Mouse (Mus musculus) stomach, postnatal 0 days (tissue): ENCODE data around the gene Acadvl. TPM values are rescaled to one million over a fixed set of nuclear protein-coding genes. Genes with fewer than 3 reads are reported as not detected.
A peak's percentile ranks its signal among the peaks of the same experiment; 100 is the strongest.

Source experiments
- ATAC-seq: fragments of 200-750 bp; cut with Nextera tagmentation; 2 replicates; pipeline ENCODE4 v1.8.0; 2017; ENCODE audit not compliant: low FRiP score, low TSS enrichment
- DNase-seq: peaks from one replicate; pipeline ENCODE4 v3.0.0-alpha.2; 2016; ENCODE audit warnings: low spot score
- H3K27ac ChIP-seq: fragments of 300-500 bp; sonication (generic); replicated peaks from 2 replicates; pipeline ENCODE4 v1.5.1; 2014; ENCODE audit warnings: mild to moderate bottlenecking, control low read depth
- H3K27me3 ChIP-seq: fragments of 300-500 bp; sonication (generic); 2 replicates; pipeline ENCODE4 v1.6.1; 2014; ENCODE audit warnings: low read length; ENCODE audit not compliant: control insufficient read depth, insufficient read depth
- H3K36me3 ChIP-seq: fragments of 300-500 bp; sonication (generic); 2 replicates; pipeline ENCODE4 v1.6.1; 2014; ENCODE audit warnings: low read length, mixed read lengths; ENCODE audit not compliant: control insufficient read depth, insufficient read depth
- H3K4me1 ChIP-seq: fragments of 300-500 bp; sonication (generic); replicated peaks from 2 replicates; pipeline ENCODE4 v1.6.1; 2014; ENCODE audit warnings: antibody characterized with exemption; ENCODE audit not compliant: control insufficient read depth, insufficient read depth
- H3K4me2 ChIP-seq: fragments of 300-500 bp; sonication (generic); replicated peaks from 2 replicates; pipeline ENCODE4 v1.6.1; 2014; ENCODE audit warnings: low read depth, mild to moderate bottlenecking, control low read depth, moderate library complexity
- H3K4me3 ChIP-seq: fragments of 300-500 bp; sonication (generic); 2 replicates; pipeline ENCODE4 v1.5.1; 2014; ENCODE audit warnings: low read depth, low read length, control low read depth
- H3K9ac ChIP-seq: fragments of 300-500 bp; sonication (generic); 2 replicates; pipeline ENCODE4 v1.6.1; 2014; ENCODE audit warnings: mild to moderate bottlenecking, low read length, control low read depth, mixed read lengths
- H3K9me3 ChIP-seq: fragments of 300-500 bp; sonication (generic); 2 replicates; pipeline ENCODE4 v1.6.1; 2016; ENCODE audit warnings: low read length; ENCODE audit not compliant: control insufficient read depth
- CTCF ChIP-seq: IDR thresholded peaks from 2 replicates; pipeline ENCODE4 v1.5.1; 2016; ENCODE audit warnings: antibody characterized with exemption, low read depth, mild to moderate bottlenecking, moderate library complexity
- EP300 ChIP-seq: optimal IDR thresholded peaks from 2 replicates; pipeline ENCODE3; 2016; ENCODE audit warnings: antibody characterized with exemption
- WGBS: fragments of 180-500 bp; shearing (Covaris S2); extraction: QIAGEN DNeasy Blood & Tissue Kit; methylation state at CpG from one replicate; pipeline ENCODE4 v1.1.7; 2014; 5-methylcytosine and 5-hydroxymethylcytosine counted together
- polyA plus RNA-seq: library from polyadenylated mRNA; unstranded; fragments of >200 nt; fragmentation: Nextera tagmentation; extraction: Ambion mirVana; gene quantifications from 2 replicates; pipeline ENCODE4 v1.2.1, GENCODE M21; 2015

Gene Acadvl
- polyA plus RNA-seq, 1 experiment from 2014 or later: 143 TPM

GRCm38 (mm10) chr11:70029130-70029801, 14.1 kb upstream of the Acadvl start:
- Histone ChIP-seq H3K27ac (peak overlapping the region; percentile 71), H3K9me3 (no peaks in the 10 kb centered on the region), H3K4me3 (peak overlapping the region; percentile 18), H3K9ac (no peak overlapping the region), H3K4me2 (peak overlapping the region; percentile 45), H3K36me3 (peaks cover 7% of the 10 kb centered on the region), H3K4me1 (peaks cover 7% of the 10 kb centered on the region; the same call in 1 of the 2 replicates), H3K27me3 (no peaks in the 10 kb centered on the region)
- 1% methylated on average over 20 of the region's 20 CpGs for WGBS
- TF ChIP-seq EP300 (no peak), CTCF (no peak)
- ATAC-seq (peak; percentile 77), DNase-seq (peak; percentile 67)

- Histone ChIP-seq H3K4me2 (peak overlapping the region; percentile 45), H3K4me1 (peaks cover 7% of the 10 kb centered on the region; the same call in 1 of the 2 replicates), H3K9ac (no peak overlapping the region), H3K27me3 (no peaks in the 10 kb centered on the region), H3K36me3 (peaks cover 7% of the 10 kb centered on the region), H3K9me3 (no peaks in the 10 kb centered on the region), H3K27ac (peak overlapping the region; percentile 71), H3K4me3 (peak overlapping the region; percentile 18)
- WGBS: 22% methylated on average over 12 of the region's 12 CpGs
- ATAC-seq (peak; percentile 6; the same call in 1 of the 2 replicates), DNase-seq (no peak)
- TF ChIP-seq CTCF (no peak), EP300 (no peak)
Measured at GRCm38 (mm10) chr11:70028401-70029129, 13.4 kb upstream of the Acadvl start.

GRCm38 (mm10) chr11:70027397-70027796, 12.2 kb upstream of the Acadvl start:
- WGBS: 35% methylated on average over 9 of the region's 9 CpGs
- peak overlapping the region; percentile 56 for H3K4me2 ChIP-seq
- peak overlapping the region; percentile 23; the same call in 1 of the 2 replicates for H3K9ac ChIP-seq
- no peak overlapping the region for H3K4me3 ChIP-seq
- no peak for DNase-seq
- peaks cover 7% of the 10 kb centered on the region for H3K36me3 ChIP-seq
- H3K27ac ChIP-seq: peak overlapping the region; percentile 59; the same call in 1 of the 2 replicates
- no peak for ATAC-seq
- no peak for TF ChIP-seq EP300
- no peak for TF ChIP-seq CTCF
- H3K9me3 ChIP-seq: no peaks in the 10 kb centered on the region
- peaks cover 7% of the 10 kb centered on the region; the same call in 1 of the 2 replicates for H3K4me1 ChIP-seq
- H3K27me3 ChIP-seq: no peaks in the 10 kb centered on the region

GRCm38 (mm10) chr11:70026689-70027088, 11.5 kb upstream of the Acadvl start:
- H3K4me3 ChIP-seq: peak overlapping the region; percentile 30
- ATAC-seq (peak; percentile 63), DNase-seq (peak; percentile 54)
- peak overlapping the region; percentile 56 for H3K4me2 ChIP-seq
- TF ChIP-seq CTCF (no peak), EP300 (no peak)
- H3K27me3 ChIP-seq: no peaks in the 10 kb centered on the region
- H3K9ac ChIP-seq: peak overlapping the region; percentile 5; the same call in 1 of the 2 replicates
- H3K36me3 ChIP-seq: peaks cover 7% of the 10 kb centered on the region
- peaks cover 7% of the 10 kb centered on the region; the same call in 1 of the 2 replicates for H3K4me1 ChIP-seq
- H3K27ac ChIP-seq: peak overlapping the region; percentile 59; the same call in 1 of the 2 replicates
- 2% methylated on average over 16 of the region's 19 CpGs for WGBS
- no peaks in the 10 kb centered on the region for H3K9me3 ChIP-seq

- no peaks in the 10 kb centered on the region for H3K9me3 ChIP-seq
- H3K36me3 ChIP-seq: no peaks in the 10 kb centered on the region
- H3K4me2 ChIP-seq: peak overlapping the region; percentile 47
- ATAC-seq: no peak
- 15% methylated on average over 6 of the region's 6 CpGs for WGBS
- peak overlapping the region; percentile 8; the same call in 1 of the 2 replicates for H3K27ac ChIP-seq
- TF ChIP-seq EP300: no peak
- TF ChIP-seq CTCF: no peak
- 0 out of 2 replicates have a peak, but pooled peaks cover 4% of the 10 kb centered on the region for H3K4me1 ChIP-seq
- no peaks in the 10 kb centered on the region for H3K27me3 ChIP-seq
- H3K4me3 ChIP-seq: peak overlapping the region; percentile 28
- H3K9ac ChIP-seq: no peak overlapping the region; the same call in 1 of the 2 replicates
- DNase-seq: no peak
Measured at GRCm38 (mm10) chr11:70024151-70024514, 8.9 kb upstream of the Acadvl start.
